ENCODE assay signal across 8 mouse cellular contexts in the genomic region with DNA sequence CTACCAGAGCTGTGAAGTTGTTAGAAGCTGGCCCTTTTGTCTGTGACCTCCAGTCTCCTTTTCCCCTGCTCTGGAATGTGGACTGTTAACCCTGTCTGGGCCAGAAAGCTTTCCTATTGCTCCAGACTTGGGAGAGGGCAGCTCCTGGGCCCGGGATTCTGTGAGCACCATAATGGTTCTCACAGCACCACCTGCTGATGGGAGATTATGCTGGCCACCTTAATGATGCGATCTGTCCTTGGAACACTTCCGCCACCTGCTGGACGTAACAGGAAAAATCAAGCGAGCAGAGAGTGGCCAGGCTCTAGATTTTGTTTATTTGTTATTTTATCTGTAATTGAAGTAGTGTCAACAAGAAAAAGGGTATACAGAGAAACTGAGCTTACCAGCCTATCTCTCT. TPM values are rescaled to one million over a fixed set of nuclear protein-coding genes. Genes with fewer than 3 reads are reported as not detected.
A peak's percentile ranks its signal among the peaks of the same experiment; 100 is the strongest.
DNase-seq lines count a peak whose midpoint lies in the region; ATAC-seq and TF ChIP-seq lines count a peak whose summit lies in the region.

No protein-coding gene starts in this region.

- H3K9ac ChIP-seq in liver, embryonic 12.5 days, result no peak overlapping the region
- no peak overlapping the region for H3K9ac ChIP-seq in embryonic facial prominence, embryonic 13.5 days
- H3K9ac ChIP-seq in heart, adult 2 months (ENCODE audit: low read depth, low read length), result no peak overlapping the region
- no peak overlapping the region for H3K9ac ChIP-seq in limb, embryonic 11.5 days (ENCODE audit: low read length)
- no peak overlapping the region for H3K9ac ChIP-seq in midbrain, postnatal 0 days (replicated peaks; ENCODE audit: low read length, poor library complexity, severe bottlenecking)

- peak; percentile 98 for TF ChIP-seq EP300 in heart, adult 2 months (IDR thresholded peaks at IDR 0.05; ENCODE audit: insufficient read depth, low read depth, low read length)

- peaks cover 50% of the 10 kb centered on the region for H3K27me3 ChIP-seq in liver, embryonic 12.5 days (replicated peaks)
- peaks cover 49% of the 10 kb centered on the region for H3K27me3 ChIP-seq in embryonic facial prominence, embryonic 13.5 days
- peaks cover 5% of the 10 kb centered on the region for H3K27me3 ChIP-seq in heart, adult 2 months (ENCODE audit: control insufficient read depth, insufficient read depth, low read length)
- peaks cover 1% of the 10 kb centered on the region; the same call in 1 of the 2 replicates for H3K27me3 ChIP-seq in kidney, adult 2 months (replicated peaks; ENCODE audit: control insufficient read depth, insufficient read depth, low read length)
- H3K27me3 ChIP-seq in limb, embryonic 11.5 days (ENCODE audit: control insufficient read depth, insufficient read depth, low read length), result peaks cover 33% of the 10 kb centered on the region
- H3K27me3 ChIP-seq in midbrain, postnatal 0 days (ENCODE audit: insufficient read depth, low read length), result peaks cover 25% of the 10 kb centered on the region

- WGBS in liver, embryonic 12.5 days (ENCODE audit: insufficient replicate concordance), result 1% methylated on average over 5 of the region's 5 CpGs
- 0% methylated on average over 5 of the region's 5 CpGs for WGBS in embryonic facial prominence, embryonic 13.5 days
- under 1% methylated on average over 5 of the region's 5 CpGs for WGBS in heart, adult 2 months
- WGBS in kidney, adult 2 months, result 0% methylated on average over 5 of the region's 5 CpGs
- under 1% methylated on average over 5 of the region's 5 CpGs for WGBS in limb, embryonic 11.5 days
- 0% methylated on average over 5 of the region's 5 CpGs for WGBS in midbrain, postnatal 0 days

- H3K4me2 ChIP-seq in liver, embryonic 12.5 days, result no peak overlapping the region
- H3K4me2 ChIP-seq in embryonic facial prominence, embryonic 13.5 days, result no peak overlapping the region
- no peak overlapping the region for H3K4me2 ChIP-seq in limb, embryonic 11.5 days (ENCODE audit: low read depth, severe bottlenecking)
- no peak overlapping the region for H3K4me2 ChIP-seq in midbrain, postnatal 0 days (ENCODE audit: low read depth, low read length, poor library complexity, severe bottlenecking)

- no peaks in the 10 kb centered on the region for H3K79me2 ChIP-seq in heart, adult 2 months (replicated peaks; ENCODE audit: control insufficient read depth, insufficient read depth, low read length)

- no peak overlapping the region for H3K4me3 ChIP-seq in liver, embryonic 12.5 days
- no peak overlapping the region for H3K4me3 ChIP-seq in embryonic facial prominence, embryonic 13.5 days
- H3K4me3 ChIP-seq in heart, adult 2 months, result no peak overlapping the region
- H3K4me3 ChIP-seq in kidney, adult 2 months (ENCODE audit: insufficient read depth, low read depth, low read length), result no peak overlapping the region
- H3K4me3 ChIP-seq in limb, embryonic 11.5 days (ENCODE audit: low read depth, low read length), result no peak overlapping the region
- no peak overlapping the region for H3K4me3 ChIP-seq in midbrain, postnatal 0 days (ENCODE audit: low read depth, low read length)

- H3K27ac ChIP-seq in liver, embryonic 12.5 days, result no peak overlapping the region
- H3K27ac ChIP-seq in embryonic facial prominence, embryonic 13.5 days, result no peak overlapping the region
- H3K27ac ChIP-seq in heart, adult 2 months, result no peak overlapping the region
- H3K27ac ChIP-seq in kidney, adult 2 months (ENCODE audit: insufficient read depth, low read depth, low read length), result no peak overlapping the region
- H3K27ac ChIP-seq in limb, embryonic 11.5 days (replicated peaks; ENCODE audit: low read depth, low read length), result no peak overlapping the region
- no peak overlapping the region for H3K27ac ChIP-seq in midbrain, postnatal 0 days (ENCODE audit: low read depth, low read length)

- H3K36me3 ChIP-seq in liver, embryonic 12.5 days, result no peaks in the 10 kb centered on the region
- no peaks in the 10 kb centered on the region for H3K36me3 ChIP-seq in embryonic facial prominence, embryonic 13.5 days
- peaks cover 6% of the 10 kb centered on the region for H3K36me3 ChIP-seq in heart, adult 2 months (ENCODE audit: control insufficient read depth, insufficient read depth, low read length)
- no peaks in the 10 kb centered on the region for H3K36me3 ChIP-seq in kidney, adult 2 months (ENCODE audit: control insufficient read depth, insufficient read depth, low read length)
- no peaks in the 10 kb centered on the region for H3K36me3 ChIP-seq in limb, embryonic 11.5 days (ENCODE audit: control insufficient read depth, insufficient read depth, low read length)
- peaks cover 4% of the 10 kb centered on the region; the same call in 1 of the 2 replicates for H3K36me3 ChIP-seq in midbrain, postnatal 0 days (ENCODE audit: insufficient read depth, low read length)

- intact Hi-C loops in heart, adult 2 months (cut with DNase I), result loop anchor here (1.0 to 5.0 kb wide), 2 partner anchors 49 to 156 kb away; no protein-coding TSS in a partner anchor

- no peaks in the 10 kb centered on the region for H3K9me3 ChIP-seq in liver, embryonic 12.5 days (replicated peaks)
- no peaks in the 10 kb centered on the region for H3K9me3 ChIP-seq in embryonic facial prominence, embryonic 13.5 days
- no peaks in the 10 kb centered on the region for H3K9me3 ChIP-seq in limb, embryonic 11.5 days (ENCODE audit: control insufficient read depth, low read length)
- H3K9me3 ChIP-seq in midbrain, postnatal 0 days (ENCODE audit: low read length), result no peaks in the 10 kb centered on the region

- peak; percentile 97 for TF ChIP-seq CTCF in heart, adult 2 months (IDR thresholded peaks at IDR 0.05)
- TF ChIP-seq CTCF in kidney, adult 2 months (conservative IDR thresholded peaks at IDR 0.05; ENCODE audit: insufficient read depth, insufficient read length, low read depth, low read length), result peak; percentile 100; the same call in 1 of the 2 replicates
- TF ChIP-seq CTCF in midbrain, postnatal 0 days (IDR thresholded peaks at IDR 0.05), result peak; percentile 99

- TF ChIP-seq POLR2A in heart, adult 2 months (IDR thresholded peaks at IDR 0.05; ENCODE audit: insufficient read depth, low read depth, low read length), result no peak
- no peak for TF ChIP-seq POLR2A in kidney, adult 2 months (IDR thresholded peaks at IDR 0.05; ENCODE audit: low read depth, low read length)

- peaks cover 5% of the 10 kb centered on the region; the same call in 1 of the 2 replicates for H3K4me1 ChIP-seq in liver, embryonic 12.5 days
- peaks cover 12% of the 10 kb centered on the region for H3K4me1 ChIP-seq in embryonic facial prominence, embryonic 13.5 days
- H3K4me1 ChIP-seq in heart, adult 2 months (ENCODE audit: control insufficient read depth, insufficient read depth, low read length), result no peaks in the 10 kb centered on the region; the same call in 1 of the 2 replicates
- H3K4me1 ChIP-seq in kidney, adult 2 months (ENCODE audit: control insufficient read depth, insufficient read depth, low read length), result no peaks in the 10 kb centered on the region
- peaks cover 32% of the 10 kb centered on the region for H3K4me1 ChIP-seq in limb, embryonic 11.5 days (ENCODE audit: control insufficient read depth, insufficient read depth, low read length)
- H3K4me1 ChIP-seq in midbrain, postnatal 0 days (ENCODE audit: insufficient read depth, low read length), result no peaks in the 10 kb centered on the region

- peak; percentile 74 for DNase-seq in liver
- DNase-seq in heart, adult 2 months, result peak; percentile 81 to 82
- peak; percentile 88 for DNase-seq in kidney, adult 2 months
- peak; percentile 90 for DNase-seq in limb, embryonic 11.5 days (ENCODE audit: low spot score)
- peak; percentile 95 for DNase-seq in midbrain, postnatal 0 days (ENCODE audit: low spot score)
- DNase-seq in spleen, postnatal 36 days (ENCODE audit: low spot score in 2 of 2), result peak; percentile 58 to 72

- no peak; the same call in 1 of the 2 replicates for ATAC-seq in liver, embryonic 12.5 days
- ATAC-seq in embryonic facial prominence, embryonic 13.5 days (ENCODE audit: insufficient number of reproducible peaks, insufficient read depth, low FRiP score, low TSS enrichment, low read depth), result peak; percentile 40; the same call in 1 of the 2 replicates
- no peak for ATAC-seq in limb, embryonic 11.5 days (ENCODE audit: insufficient number of reproducible peaks, low FRiP score, low TSS enrichment, low read depth)
- no peak for ATAC-seq in midbrain, postnatal 0 days (ENCODE audit: low FRiP score)

RNA-seq across cellular contexts. Expression of a gene that starts 2.0 kb away (rescaled TPM):
- polyA plus RNA-seq in liver, embryonic 12.5 days (2016; fragmentation: Nextera tagmentation; extraction: Ambion mirVana), result 0.10 TPM in 2 replicates
- polyA plus RNA-seq in embryonic facial prominence, embryonic 13.5 days (2015; fragmentation: Nextera tagmentation; extraction: Ambion mirVana), result 0.41 and 0.42 TPM in 2 replicates
- total RNA-seq in heart, adult 2 months (2021), result 1 to 10 TPM; 2.1 to 3.2 TPM
- 5.8 and 7.0 TPM in 2 replicates for polyA plus RNA-seq in heart, adult 2 months (2012; rRNA removed)
- polyA plus RNA-seq in kidney, adult 2 months (2012; rRNA removed), result 2.0 TPM in 2 replicates
- 0.41 and 0.43 TPM in 2 replicates for polyA plus RNA-seq in limb, embryonic 11.5 days (2014; fragmentation: Nextera tagmentation; extraction: Ambion mirVana)
- total RNA-seq in midbrain, postnatal 0 days (2014; rRNA removed), result 0.11 TPM in 1 of 2 replicates, not detected in the other
- 0.12 TPM in 1 of 2 replicates, not detected in the other for polyA plus RNA-seq in midbrain, postnatal 0 days (2015; fragmentation: Nextera tagmentation; extraction: Ambion mirVana)

RNA-seq across cellular contexts. Expression of a gene that starts 15.3 kb away (rescaled TPM):
- polyA plus RNA-seq in liver, embryonic 12.5 days (2016; fragmentation: Nextera tagmentation; extraction: Ambion mirVana), result not detected in 2 replicates
- polyA plus RNA-seq in embryonic facial prominence, embryonic 13.5 days (2015; fragmentation: Nextera tagmentation; extraction: Ambion mirVana), result not detected in 2 replicates
- total RNA-seq in heart, adult 2 months (2021), result not detected
- not detected in 2 replicates for polyA plus RNA-seq in heart, adult 2 months (2012; rRNA removed)
- not detected in 2 replicates for polyA plus RNA-seq in kidney, adult 2 months (2012; rRNA removed)
- not detected in 2 replicates for polyA plus RNA-seq in limb, embryonic 11.5 days (2014; fragmentation: Nextera tagmentation; extraction: Ambion mirVana)
- total RNA-seq in midbrain, postnatal 0 days (2014; rRNA removed), result not detected in 2 replicates
- not detected in 2 replicates for polyA plus RNA-seq in midbrain, postnatal 0 days (2015; fragmentation: Nextera tagmentation; extraction: Ambion mirVana)

RNA-seq across cellular contexts. Expression of a gene that starts 18.0 kb away (rescaled TPM):
- polyA plus RNA-seq in liver, embryonic 12.5 days (2016; fragmentation: Nextera tagmentation; extraction: Ambion mirVana), result 12.9 and 13.4 TPM in 2 replicates
- polyA plus RNA-seq in embryonic facial prominence, embryonic 13.5 days (2015; fragmentation: Nextera tagmentation; extraction: Ambion mirVana), result 12.1 and 14.0 TPM in 2 replicates
- 100 to 1,000 TPM; 103 to 131 TPM for total RNA-seq in heart, adult 2 months (2021)
- 97.7 and 101 TPM in 2 replicates for polyA plus RNA-seq in heart, adult 2 months (2012; rRNA removed)
- 67.8 and 92.4 TPM in 2 replicates for polyA plus RNA-seq in kidney, adult 2 months (2012; rRNA removed)
- 9.8 and 11.3 TPM in 2 replicates for polyA plus RNA-seq in limb, embryonic 11.5 days (2014; fragmentation: Nextera tagmentation; extraction: Ambion mirVana)
- total RNA-seq in midbrain, postnatal 0 days (2014; rRNA removed), result 36.3 and 54.3 TPM in 2 replicates
- polyA plus RNA-seq in midbrain, postnatal 0 days (2015; fragmentation: Nextera tagmentation; extraction: Ambion mirVana), result 44.1 and 48.5 TPM in 2 replicates

RNA-seq across cellular contexts. Expression of a gene that starts 59.5 kb away (rescaled TPM):
- polyA plus RNA-seq in liver, embryonic 12.5 days (2016; fragmentation: Nextera tagmentation; extraction: Ambion mirVana), result 0.66 and 0.85 TPM in 2 replicates
- 4.3 and 4.9 TPM in 2 replicates for polyA plus RNA-seq in embryonic facial prominence, embryonic 13.5 days (2015; fragmentation: Nextera tagmentation; extraction: Ambion mirVana)
- 1 to 10 TPM; 1.4 to 1.5 TPM for total RNA-seq in heart, adult 2 months (2021)
- 4.5 and 5.3 TPM in 2 replicates for polyA plus RNA-seq in heart, adult 2 months (2012; rRNA removed)
- 2.3 and 3.5 TPM in 2 replicates for polyA plus RNA-seq in kidney, adult 2 months (2012; rRNA removed)
- polyA plus RNA-seq in limb, embryonic 11.5 days (2014; fragmentation: Nextera tagmentation; extraction: Ambion mirVana), result 11.3 and 12.7 TPM in 2 replicates
- total RNA-seq in midbrain, postnatal 0 days (2014; rRNA removed), result 68.2 and 71.9 TPM in 2 replicates
- 53.9 and 54.7 TPM in 2 replicates for polyA plus RNA-seq in midbrain, postnatal 0 days (2015; fragmentation: Nextera tagmentation; extraction: Ambion mirVana)
